Mouse (Mus musculus): Measurements from ENCODE around the gene Mvb12b. TPM values are rescaled to one million over a fixed set of nuclear protein-coding genes. Genes with fewer than 3 reads are reported as not detected.

Gene Mvb12b
- polyA plus RNA-seq, 1 experiment from 2014 or later, result 16.9 TPM

GRCm38 (mm10) chr2:33736722-33737121 is 151.0 kb downstream of the Mvb12b start:
- ATAC-seq (ENCODE audit: insufficient number of reproducible peaks, low FRiP score, low TSS enrichment, low read depth), result no peak
- no peaks in the 10 kb centered on the region for H3K9me3 ChIP-seq (ENCODE audit: control insufficient read depth, low read length)
- peaks cover 2% of the 10 kb centered on the region; the same call in 1 of the 2 replicates for H3K36me3 ChIP-seq (ENCODE audit: control insufficient read depth, insufficient read depth, low read length)
- H3K27me3 ChIP-seq (ENCODE audit: control insufficient read depth, insufficient read depth, low read length), result no peaks in the 10 kb centered on the region
- 0 out of 2 replicates have a peak, but pooled peaks cover 7% of the 10 kb centered on the region for H3K4me1 ChIP-seq (ENCODE audit: control insufficient read depth, insufficient read depth, low read length)
- H3K27ac ChIP-seq (replicated peaks; ENCODE audit: low read depth, low read length), result no peak overlapping the region
- H3K9ac ChIP-seq (ENCODE audit: low read length), result no peak overlapping the region
- WGBS, result 2% methylated on average over 2 of the region's 2 CpGs
- peak; percentile 83 for DNase-seq (ENCODE audit: low spot score)
- H3K4me2 ChIP-seq (ENCODE audit: low read depth, severe bottlenecking), result no peak overlapping the region
- no peak overlapping the region for H3K4me3 ChIP-seq (ENCODE audit: low read depth, low read length)

- no peak overlapping the region for H3K4me3 ChIP-seq (ENCODE audit: low read depth, low read length)
Measured at GRCm38 (mm10) chr2:33734781-33735485, 152.8 kb downstream of the Mvb12b start.

GRCm38 (mm10) chr2:33729701-33730100 is 158.0 kb downstream of the Mvb12b start:
- Histone ChIP-seq H3K4me3 (ENCODE audit: low read depth, low read length) (no peak overlapping the region), H3K9me3 (ENCODE audit: control insufficient read depth, low read length) (no peaks in the 10 kb centered on the region), H3K9ac (ENCODE audit: low read length) (no peak overlapping the region), H3K36me3 (ENCODE audit: control insufficient read depth, insufficient read depth, low read length) (peaks cover 2% of the 10 kb centered on the region; the same call in 1 of the 2 replicates), H3K27me3 (ENCODE audit: control insufficient read depth, insufficient read depth, low read length) (no peaks in the 10 kb centered on the region), H3K4me2 (ENCODE audit: low read depth, severe bottlenecking) (no peak overlapping the region), H3K4me1 (ENCODE audit: control insufficient read depth, insufficient read depth, low read length) (peaks cover 22% of the 10 kb centered on the region), H3K27ac (replicated peaks; ENCODE audit: low read depth, low read length) (0 out of 2 replicates have a peak overlapping the region, but pooled peaks have one; percentile 5)
- WGBS, result 25% methylated on average over 5 of the region's 5 CpGs
- DNase-seq (ENCODE audit: low spot score), result no peak
- ATAC-seq (ENCODE audit: insufficient number of reproducible peaks, low FRiP score, low TSS enrichment, low read depth), result no peak

More at GRCm38 (mm10) chr2:33734781-33735485, 152.8 kb downstream of the Mvb12b start:
- H3K27ac ChIP-seq (replicated peaks; ENCODE audit: low read depth, low read length), result no peak overlapping the region
- peaks cover 2% of the 10 kb centered on the region; the same call in 1 of the 2 replicates for H3K36me3 ChIP-seq (ENCODE audit: control insufficient read depth, insufficient read depth, low read length)
- 0 out of 2 replicates have a peak overlapping the region, but pooled peaks have one; percentile 27 for H3K9ac ChIP-seq (ENCODE audit: low read length)
- H3K27me3 ChIP-seq (ENCODE audit: control insufficient read depth, insufficient read depth, low read length), result no peaks in the 10 kb centered on the region
- ATAC-seq (ENCODE audit: insufficient number of reproducible peaks, low FRiP score, low TSS enrichment, low read depth) (no peak), DNase-seq (ENCODE audit: low spot score) (peak; percentile 96)
- H3K4me1 ChIP-seq (ENCODE audit: control insufficient read depth, insufficient read depth, low read length), result peaks cover 11% of the 10 kb centered on the region; the same call in 1 of the 2 replicates
- WGBS, result 38% methylated on average over 10 of the region's 10 CpGs
- no peaks in the 10 kb centered on the region for H3K9me3 ChIP-seq (ENCODE audit: control insufficient read depth, low read length)
- no peak overlapping the region for H3K4me2 ChIP-seq (ENCODE audit: low read depth, severe bottlenecking)

- Histone ChIP-seq H3K36me3 (ENCODE audit: control insufficient read depth, insufficient read depth, low read length) (no peaks in the 10 kb centered on the region), H3K27me3 (ENCODE audit: control insufficient read depth, insufficient read depth, low read length) (no peaks in the 10 kb centered on the region), H3K9ac (ENCODE audit: low read length) (no peak overlapping the region), H3K4me3 (ENCODE audit: low read depth, low read length) (no peak overlapping the region), H3K27ac (replicated peaks; ENCODE audit: low read depth, low read length) (no peak overlapping the region), H3K4me2 (ENCODE audit: low read depth, severe bottlenecking) (no peak overlapping the region; the same call in 1 of the 2 replicates), H3K9me3 (ENCODE audit: control insufficient read depth, low read length) (no peaks in the 10 kb centered on the region), H3K4me1 (ENCODE audit: control insufficient read depth, insufficient read depth, low read length) (peaks cover 22% of the 10 kb centered on the region)
- WGBS, result 58% methylated on average over 6 of the region's 6 CpGs
- DNase-seq (ENCODE audit: low spot score), result no peak
- ATAC-seq (ENCODE audit: insufficient number of reproducible peaks, low FRiP score, low TSS enrichment, low read depth), result no peak
Measured at GRCm38 (mm10) chr2:33727199-33727598, 160.5 kb downstream of the Mvb12b start.

DNA sequence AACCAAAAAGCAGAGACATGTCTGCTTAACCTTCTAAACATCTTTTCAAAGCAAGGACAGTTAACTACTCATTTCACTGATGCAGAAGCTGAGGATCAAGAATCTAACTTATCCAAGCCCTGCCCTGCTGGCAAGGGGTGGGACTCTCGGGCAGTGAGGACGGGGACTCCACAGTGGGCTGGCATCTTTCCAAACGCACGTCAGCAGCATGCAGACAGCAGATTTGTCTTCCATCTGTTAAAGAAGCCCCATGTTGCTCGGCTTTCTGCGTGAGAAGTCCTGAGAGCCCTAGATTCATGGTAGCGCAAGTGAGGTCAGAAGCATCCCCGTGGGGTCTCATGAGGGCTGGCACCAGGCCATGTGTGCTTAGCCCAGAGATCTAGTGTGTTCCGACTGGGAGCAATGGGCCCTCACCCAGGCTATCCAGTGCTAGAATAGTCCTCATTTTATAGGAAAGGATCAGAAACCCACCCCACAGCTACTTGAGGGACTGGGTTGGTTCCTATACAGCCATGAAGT is 167.3 kb downstream of the Mvb12b start:
- Histone ChIP-seq H3K27ac (replicated peaks; ENCODE audit: low read depth, low read length) (peak overlapping the region; percentile 67), H3K4me1 (ENCODE audit: control insufficient read depth, insufficient read depth, low read length) (peaks cover 45% of the 10 kb centered on the region), H3K9me3 (ENCODE audit: control insufficient read depth, low read length) (no peaks in the 10 kb centered on the region), H3K36me3 (ENCODE audit: control insufficient read depth, insufficient read depth, low read length) (no peaks in the 10 kb centered on the region), H3K4me3 (ENCODE audit: low read depth, low read length) (no peak overlapping the region), H3K9ac (ENCODE audit: low read length) (peak overlapping the region; percentile 27; the same call in 1 of the 2 replicates), H3K27me3 (ENCODE audit: control insufficient read depth, insufficient read depth, low read length) (0 out of 2 replicates have a peak, but pooled peaks cover 2% of the 10 kb centered on the region), H3K4me2 (ENCODE audit: low read depth, severe bottlenecking) (no peak overlapping the region; the same call in 1 of the 2 replicates)
- ATAC-seq (ENCODE audit: insufficient number of reproducible peaks, low FRiP score, low TSS enrichment, low read depth) (no peak), DNase-seq (ENCODE audit: low spot score) (no peak)
- WGBS, result 46% methylated on average over 9 of the region's 9 CpGs

- Histone ChIP-seq H3K9ac (ENCODE audit: low read length) (no peak overlapping the region), H3K4me3 (ENCODE audit: low read depth, low read length) (no peak overlapping the region), H3K27ac (replicated peaks; ENCODE audit: low read depth, low read length) (peak overlapping the region; percentile 67), H3K36me3 (ENCODE audit: control insufficient read depth, insufficient read depth, low read length) (no peaks in the 10 kb centered on the region), H3K9me3 (ENCODE audit: control insufficient read depth, low read length) (no peaks in the 10 kb centered on the region), H3K27me3 (ENCODE audit: control insufficient read depth, insufficient read depth, low read length) (0 out of 2 replicates have a peak, but pooled peaks cover 2% of the 10 kb centered on the region), H3K4me1 (ENCODE audit: control insufficient read depth, insufficient read depth, low read length) (peaks cover 55% of the 10 kb centered on the region), H3K4me2 (ENCODE audit: low read depth, severe bottlenecking) (peak overlapping the region; percentile 58)
- ATAC-seq (ENCODE audit: insufficient number of reproducible peaks, low FRiP score, low TSS enrichment, low read depth) (no peak), DNase-seq (ENCODE audit: low spot score) (peak; percentile 65)
- WGBS, result 10% methylated on average over 12 of the region's 12 CpGs
Measured at GRCm38 (mm10) chr2:33719339-33720066, 168.2 kb downstream of the Mvb12b start.

- H3K4me2 ChIP-seq (ENCODE audit: low read depth, severe bottlenecking), result peak overlapping the region; percentile 58
- DNase-seq (ENCODE audit: low spot score) (peak; percentile 69), ATAC-seq (ENCODE audit: insufficient number of reproducible peaks, low FRiP score, low TSS enrichment, low read depth) (no peak)
- peaks cover 61% of the 10 kb centered on the region for H3K4me1 ChIP-seq (ENCODE audit: control insufficient read depth, insufficient read depth, low read length)
- peak overlapping the region; percentile 43 for H3K4me3 ChIP-seq (ENCODE audit: low read depth, low read length)
- H3K9me3 ChIP-seq (ENCODE audit: control insufficient read depth, low read length), result no peaks in the 10 kb centered on the region
- no peaks in the 10 kb centered on the region for H3K36me3 ChIP-seq (ENCODE audit: control insufficient read depth, insufficient read depth, low read length)
- peak overlapping the region; percentile 97 for H3K27ac ChIP-seq (replicated peaks; ENCODE audit: low read depth, low read length)
- H3K27me3 ChIP-seq (ENCODE audit: control insufficient read depth, insufficient read depth, low read length), result 0 out of 2 replicates have a peak, but pooled peaks cover 2% of the 10 kb centered on the region
- H3K9ac ChIP-seq (ENCODE audit: low read length), result peak overlapping the region; percentile 90
- WGBS, result 18% methylated on average over 6 of the region's 6 CpGs
Measured at GRCm38 (mm10) chr2:33718561-33718960, 169.2 kb downstream of the Mvb12b start.

DNA sequence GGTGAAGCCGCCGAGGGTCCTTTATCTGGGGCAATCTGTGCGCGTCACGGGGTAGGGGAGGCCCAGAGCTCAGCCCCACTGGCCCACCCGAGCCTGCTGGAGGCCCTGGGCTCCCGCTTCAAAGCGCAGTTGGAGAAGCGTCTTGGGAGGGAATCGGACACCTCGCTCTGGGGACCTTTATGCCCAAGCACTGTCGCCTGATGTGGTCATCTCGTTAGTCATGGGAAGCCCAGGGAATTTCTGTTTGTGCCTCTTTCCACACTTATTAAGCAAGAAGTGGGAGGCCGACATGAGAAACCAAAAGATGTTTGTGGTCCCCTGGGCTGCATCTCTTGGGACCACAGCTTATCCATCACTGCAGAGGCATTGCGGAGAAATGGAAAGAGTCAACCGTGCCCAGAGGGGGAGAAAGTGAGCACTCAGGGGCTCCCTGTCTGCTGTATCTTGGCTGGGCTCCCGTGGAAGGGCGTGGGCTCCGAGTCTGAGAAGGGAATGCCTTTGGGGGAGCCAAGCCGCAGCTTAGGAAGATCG is 169.9 kb downstream of the Mvb12b start:
- 5% methylated on average over 21 of the region's 21 CpGs for WGBS
- 0 out of 2 replicates have a peak, but pooled peaks cover 2% of the 10 kb centered on the region for H3K27me3 ChIP-seq (ENCODE audit: control insufficient read depth, insufficient read depth, low read length)
- H3K4me3 ChIP-seq (ENCODE audit: low read depth, low read length), result peak overlapping the region; percentile 43
- ATAC-seq (ENCODE audit: insufficient number of reproducible peaks, low FRiP score, low TSS enrichment, low read depth) (no peak), DNase-seq (ENCODE audit: low spot score) (peak; percentile 70)
- no peaks in the 10 kb centered on the region for H3K9me3 ChIP-seq (ENCODE audit: control insufficient read depth, low read length)
- H3K36me3 ChIP-seq (ENCODE audit: control insufficient read depth, insufficient read depth, low read length), result no peaks in the 10 kb centered on the region
- H3K9ac ChIP-seq (ENCODE audit: low read length), result peak overlapping the region; percentile 90
- peaks cover 67% of the 10 kb centered on the region for H3K4me1 ChIP-seq (ENCODE audit: control insufficient read depth, insufficient read depth, low read length)
- peak overlapping the region; percentile 97 for H3K27ac ChIP-seq (replicated peaks; ENCODE audit: low read depth, low read length)
- peak overlapping the region; percentile 58 for H3K4me2 ChIP-seq (ENCODE audit: low read depth, severe bottlenecking)

Data from limb, embryonic 11.5 days (tissue).